Mouse (Mus musculus) myocyte (in vitro differentiated cells): ENCODE measurements around the gene Wdfy3. TPM values are rescaled to one million over a fixed set of nuclear protein-coding genes. Genes with fewer than 3 reads are reported as not detected.

Experiments used
- H3K27me3 ChIP-seq: one replicate; pipeline ENCODE4 v1.6.1; 2011; ENCODE audit not compliant: control insufficient read depth, insufficient read depth, insufficient read length
- H3K36me3 ChIP-seq: one replicate; pipeline ENCODE4 v1.6.1; 2011; ENCODE audit not compliant: control insufficient read depth, insufficient read depth
- H3K4me2 ChIP-seq: one replicate; pipeline ENCODE4 v1.6.1; 2011; ENCODE audit warnings: low read depth, control low read depth
- H3K4me3 ChIP-seq: one replicate; pipeline ENCODE4 v1.5.1; 2011; ENCODE audit warnings: mild to moderate bottlenecking, control low read depth, moderate library complexity
- H3K79me2 ChIP-seq: one replicate; pipeline ENCODE4 v1.6.1; 2011; ENCODE audit not compliant: control insufficient read depth, insufficient read depth
- H3ac ChIP-seq: one replicate; pipeline ENCODE4 v1.6.1; 2011; ENCODE audit not compliant: control insufficient read depth, insufficient read length
- CEBPB ChIP-seq: IDR thresholded peaks from 2 replicates; pipeline ENCODE4 v1.6.1; 2011; ENCODE audit warnings: mild to moderate bottlenecking, moderate library complexity; ENCODE audit not compliant: poor library complexity, insufficient read depth, severe bottlenecking
- E2F4 ChIP-seq: IDR thresholded peaks from one replicate; pipeline ENCODE4 v1.6.1; 2011; ENCODE audit warnings: mild to moderate bottlenecking, control low read depth, moderate library complexity; ENCODE audit not compliant: insufficient read depth
- MAX ChIP-seq: IDR thresholded peaks from one replicate; pipeline ENCODE4 v1.6.1; 2011; ENCODE audit warnings: low read depth, mild to moderate bottlenecking, control low read depth
- MYOD1 ChIP-seq, 3 experiments: IDR thresholded peaks; one replicate each; pipeline ENCODE4 v1.6.1; 2011; ENCODE audit warnings: control low read depth in 2 of 3, low read depth in 2 of 3, mild to moderate bottlenecking in 2 of 3, moderate library complexity in 1 of 3; ENCODE audit not compliant: insufficient read length in 2 of 3, control insufficient read depth in 1 of 3
- MYOG ChIP-seq, 3 experiments: IDR thresholded peaks; one replicate each; pipeline ENCODE4 v1.6.1; 2011; ENCODE audit warnings: control low read depth in 2 of 3, low read depth in 2 of 3, mild to moderate bottlenecking in 2 of 3; ENCODE audit not compliant: insufficient read length in 2 of 3, control insufficient read depth in 1 of 3, insufficient read depth in 1 of 3
- POLR2A ChIP-seq: IDR thresholded peaks from one replicate; pipeline ENCODE4 v1.6.1; 2011; ENCODE audit warnings: low read depth, mild to moderate bottlenecking, control low read depth, moderate library complexity; ENCODE audit not compliant: insufficient read length
- POLR2AphosphoS2 ChIP-seq: IDR thresholded peaks from one replicate; pipeline ENCODE4 v1.6.1; 2011; ENCODE audit warnings: low read depth, control low read depth; ENCODE audit not compliant: insufficient read length
- REST ChIP-seq: IDR thresholded peaks from one replicate; pipeline ENCODE4 v1.6.1; 2011; ENCODE audit warnings: mild to moderate bottlenecking, control low read depth, moderate library complexity; ENCODE audit not compliant: insufficient read depth, insufficient read length
- SRF ChIP-seq: IDR thresholded peaks from one replicate; pipeline ENCODE4 v1.6.1; 2011; ENCODE audit warnings: low read depth; ENCODE audit not compliant: control insufficient read depth, insufficient read length
- TCF12 ChIP-seq: IDR thresholded peaks from one replicate; pipeline ENCODE4 v1.6.1; 2011; ENCODE audit warnings: mild to moderate bottlenecking, control low read depth; ENCODE audit not compliant: poor library complexity, insufficient read depth, severe bottlenecking
- TCF3 ChIP-seq: IDR thresholded peaks from one replicate; pipeline ENCODE4 v1.6.1; 2011; ENCODE audit warnings: low read depth, control low read depth; ENCODE audit not compliant: insufficient read length
- USF1 ChIP-seq: IDR thresholded peaks from one replicate; pipeline ENCODE4 v1.6.1; 2011; ENCODE audit warnings: low read depth, mild to moderate bottlenecking, control low read depth, moderate library complexity
- polyA plus RNA-seq: library from polyadenylated mRNA; unstranded; fragments of >200 nt; fragmentation: generic; extraction: Trizol; gene quantifications from one replicate; pipeline ENCODE4 v1.2.1, GENCODE M21; 2012; ENCODE audit warnings: missing spikeins

Gene Wdfy3
- polyA plus RNA-seq, 1 experiment, result 9.5 TPM

DNA sequence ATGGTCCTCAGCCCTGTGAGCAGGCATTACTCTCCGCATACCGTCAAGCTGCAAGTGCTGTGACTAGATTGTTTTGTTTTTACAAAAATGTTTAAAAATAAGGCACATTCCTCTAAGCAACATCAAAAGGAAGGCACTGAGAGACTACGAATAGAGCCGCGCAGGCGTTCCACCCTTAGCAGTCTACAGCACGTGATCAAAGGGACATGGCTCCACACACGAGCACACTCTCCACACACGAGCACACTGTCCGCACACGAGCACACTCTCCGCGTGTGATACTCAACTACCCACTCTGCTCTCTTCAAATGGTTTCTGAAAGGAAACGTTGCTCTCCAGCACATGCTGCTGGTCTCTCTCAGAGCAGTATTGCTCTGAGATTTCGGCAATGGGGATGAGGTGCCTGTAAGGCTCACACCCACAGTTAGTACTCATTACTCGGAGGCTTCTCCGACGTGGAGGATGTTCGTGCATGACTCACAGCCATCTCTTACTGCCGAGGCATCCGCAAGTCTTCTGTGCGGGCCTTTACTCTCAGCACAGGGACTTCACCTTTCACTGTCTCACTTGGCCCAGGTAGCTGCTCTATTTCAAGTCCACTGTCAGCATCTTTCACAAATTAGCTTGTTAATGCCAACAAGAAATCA lies 37.0 kb downstream of the Wdfy3 start:
- TF ChIP-seq POLR2A (no peak), REST (no peak), MYOD1 (IDR thresholded peaks at IDR 0.05; ENCODE audit: control insufficient read depth in 1 of 3, insufficient read length in 2 of 3, low read depth in 2 of 3) (no peak), SRF (no peak)
- no peak overlapping the region for H3ac ChIP-seq
- H3K36me3 ChIP-seq, result peaks cover 39% of the 10 kb centered on the region
- no peaks in the 10 kb centered on the region for H3K27me3 ChIP-seq
- no peak overlapping the region for H3K4me2 ChIP-seq
- peaks cover 14% of the 10 kb centered on the region for H3K79me2 ChIP-seq
- H3K4me3 ChIP-seq, result no peak overlapping the region

DNA sequence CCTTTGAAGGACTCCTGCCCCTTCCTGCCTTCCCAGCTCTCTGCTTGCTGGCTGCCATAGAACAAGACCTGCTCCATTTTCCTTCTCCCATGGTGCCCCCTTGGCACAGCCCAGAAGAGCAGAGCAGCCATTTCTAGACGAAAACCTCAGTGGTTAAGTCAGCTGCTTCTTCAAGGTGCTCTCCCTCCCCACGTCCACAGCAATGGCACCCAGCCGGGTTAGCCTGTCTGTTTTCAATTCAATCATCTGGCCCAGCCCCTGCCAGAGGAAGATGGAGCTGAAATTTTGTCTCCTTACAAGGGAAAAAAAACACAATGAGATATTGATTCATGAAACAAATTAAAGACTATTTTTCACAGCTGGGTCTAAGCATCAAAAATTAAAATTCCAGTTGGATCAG lies 37.5 kb downstream of the Wdfy3 start:
- TF ChIP-seq MAX (no peak), SRF (no peak), REST (no peak), MYOG (IDR thresholded peaks at IDR 0.05; ENCODE audit: control insufficient read depth in 1 of 3, insufficient read depth in 1 of 3, insufficient read length in 2 of 3, low read depth in 2 of 3) (no peak), CEBPB (no peak), MYOD1 (IDR thresholded peaks at IDR 0.05; ENCODE audit: control insufficient read depth in 1 of 3, insufficient read length in 2 of 3, low read depth in 2 of 3) (no peak), TCF12 (no peak), TCF3 (no peak), POLR2AphosphoS2 (no peak), E2F4 (no peak), USF1 (no peak), POLR2A (no peak)
- Histone ChIP-seq H3K79me2 (peaks cover 15% of the 10 kb centered on the region), H3K4me3 (no peak overlapping the region), H3ac (no peak overlapping the region), H3K4me2 (no peak overlapping the region), H3K27me3 (no peaks in the 10 kb centered on the region), H3K36me3 (peaks cover 34% of the 10 kb centered on the region)

DNA sequence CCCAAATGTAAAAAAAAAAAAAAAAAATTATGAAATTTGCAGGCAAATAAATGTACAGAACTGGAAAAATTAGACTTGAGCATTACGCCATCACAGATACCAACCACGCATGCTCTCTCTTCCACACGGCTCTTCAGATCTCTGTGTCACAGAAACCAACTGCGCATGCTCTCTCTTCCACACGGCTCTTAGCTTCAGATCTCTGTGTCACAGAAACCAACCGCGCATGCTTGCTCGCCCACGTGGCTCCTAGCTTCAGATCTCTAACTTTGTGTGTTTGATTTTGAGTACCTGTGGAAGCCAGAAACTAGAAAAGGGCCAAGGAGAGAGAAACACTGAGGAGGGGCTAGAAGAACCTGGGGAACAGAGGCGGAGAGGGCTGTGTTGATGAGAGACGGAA lies 46.3 kb downstream of the Wdfy3 start:
- H3K27me3 ChIP-seq, result no peaks in the 10 kb centered on the region
- H3K4me3 ChIP-seq, result no peak overlapping the region
- no peaks in the 10 kb centered on the region for H3K36me3 ChIP-seq
- H3K79me2 ChIP-seq, result peaks cover 15% of the 10 kb centered on the region
- H3ac ChIP-seq, result no peak overlapping the region
- no peak for TF ChIP-seq SRF
- no peak for TF ChIP-seq MYOD1 (IDR thresholded peaks at IDR 0.05; ENCODE audit: control insufficient read depth in 1 of 3, insufficient read length in 2 of 3, low read depth in 2 of 3)
- TF ChIP-seq E2F4, result no peak
- no peak for TF ChIP-seq REST
- TF ChIP-seq TCF3, result no peak
- TF ChIP-seq MYOG (IDR thresholded peaks at IDR 0.05; ENCODE audit: control insufficient read depth in 1 of 3, insufficient read depth in 1 of 3, insufficient read length in 2 of 3, low read depth in 2 of 3), result no peak
- no peak for TF ChIP-seq USF1
- no peak for TF ChIP-seq POLR2AphosphoS2
- no peak for TF ChIP-seq TCF12
- no peak for TF ChIP-seq MAX
- no peak for TF ChIP-seq CEBPB
- no peak for TF ChIP-seq POLR2A
- H3K4me2 ChIP-seq, result no peak overlapping the region

DNA sequence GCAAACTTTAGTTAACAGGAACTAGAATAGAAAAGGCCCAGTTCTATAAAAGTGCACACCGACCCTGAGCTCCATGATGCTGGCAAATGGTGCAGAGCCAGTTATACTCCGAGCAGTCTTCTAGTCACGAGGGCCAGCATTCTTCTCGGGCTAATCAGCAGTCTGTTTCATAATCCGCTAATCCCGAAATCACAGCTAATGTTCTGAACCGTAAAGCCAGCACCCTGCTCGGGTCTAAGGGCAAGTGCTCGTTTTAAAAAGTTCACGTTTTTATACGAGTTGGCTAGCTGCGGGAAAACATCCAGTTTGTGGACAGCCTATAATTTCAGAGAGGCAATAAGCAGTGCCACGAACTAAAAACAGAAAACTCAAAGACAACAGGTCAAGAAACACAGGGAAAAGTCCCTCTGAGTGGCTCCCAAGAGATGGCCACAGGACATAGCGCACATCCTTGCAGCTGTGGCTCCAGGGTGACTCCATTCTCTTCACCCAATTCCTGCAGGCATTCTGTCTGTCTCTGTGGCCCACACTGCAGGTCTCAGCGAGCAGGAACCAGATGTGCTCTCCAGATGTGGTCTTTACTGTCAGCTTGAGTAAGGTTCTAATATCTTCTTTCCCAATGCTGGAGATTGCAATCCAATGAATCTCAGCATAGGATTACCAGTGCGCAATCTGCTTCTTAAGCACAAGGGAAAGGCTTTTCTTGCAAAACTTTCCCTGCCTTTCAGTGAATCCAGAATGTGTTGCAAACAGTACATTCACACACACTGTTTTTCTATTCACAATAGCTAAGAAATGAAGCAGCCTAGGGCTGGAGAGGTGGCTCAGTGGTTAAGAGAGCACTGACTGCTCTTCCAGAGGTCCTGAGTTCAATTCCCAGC lies 47.5 kb downstream of the Wdfy3 start:
- Histone ChIP-seq H3K27me3 (no peaks in the 10 kb centered on the region), H3K4me2 (no peak overlapping the region), H3ac (no peak overlapping the region), H3K36me3 (no peaks in the 10 kb centered on the region), H3K79me2 (peaks cover 16% of the 10 kb centered on the region), H3K4me3 (no peak overlapping the region)
- TF ChIP-seq TCF3, result no peak
- no peak for TF ChIP-seq REST
- TF ChIP-seq MYOD1 (IDR thresholded peaks at IDR 0.05; ENCODE audit: control insufficient read depth in 1 of 3, insufficient read length in 2 of 3, low read depth in 2 of 3), result no peak
- TF ChIP-seq USF1, result no peak
- TF ChIP-seq POLR2AphosphoS2, result no peak
- no peak for TF ChIP-seq E2F4
- no peak for TF ChIP-seq CEBPB
- TF ChIP-seq SRF, result no peak
- no peak for TF ChIP-seq POLR2A

DNA sequence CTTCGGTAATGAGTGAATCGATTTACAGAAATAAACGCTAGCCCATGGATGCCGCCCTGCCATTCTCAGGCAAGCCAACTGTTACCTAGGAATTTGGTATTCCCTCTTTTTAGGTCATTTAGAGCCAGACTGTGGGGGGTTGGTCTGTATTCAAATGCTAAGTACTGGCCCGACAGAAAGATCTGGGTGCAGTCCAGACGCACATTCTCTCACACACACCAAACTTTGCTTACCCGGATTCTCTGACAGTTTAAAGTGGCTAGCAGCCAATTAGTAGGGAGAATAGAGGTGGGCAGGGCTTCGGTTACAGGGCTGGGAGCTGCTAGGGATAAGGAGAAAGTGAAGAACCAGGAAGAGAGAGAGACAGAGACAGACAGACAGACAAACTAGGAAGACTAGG lies 55.5 kb downstream of the Wdfy3 start:
- no peak overlapping the region for H3K4me2 ChIP-seq

More for the DNA sequence above, 55.5 kb downstream of the Wdfy3 start:
- H3K4me3 ChIP-seq, result no peak overlapping the region
- no peaks in the 10 kb centered on the region for H3K27me3 ChIP-seq
- H3K79me2 ChIP-seq, result peaks cover 24% of the 10 kb centered on the region
- TF ChIP-seq E2F4 (no peak), TCF3 (no peak), MYOG (IDR thresholded peaks at IDR 0.05; ENCODE audit: control insufficient read depth in 1 of 3, insufficient read depth in 1 of 3, insufficient read length in 2 of 3, low read depth in 2 of 3) (no peak), POLR2A (no peak), SRF (no peak), TCF12 (no peak), MYOD1 (IDR thresholded peaks at IDR 0.05; ENCODE audit: control insufficient read depth in 1 of 3, insufficient read length in 2 of 3, low read depth in 2 of 3) (no peak), REST (no peak)
- no peak overlapping the region for H3ac ChIP-seq
- H3K36me3 ChIP-seq, result no peaks in the 10 kb centered on the region
